Mouse (Mus musculus) left cerebral cortex, postnatal 25 days (tissue): ENCODE measurements around the gene Fam169b. TPM values are rescaled to one million over a fixed set of nuclear protein-coding genes. Genes with fewer than 3 reads are reported as not detected.

Experiments
- DNase-seq, 2 experiments: peaks; one replicate each; pipeline ENCODE4 v3.0.0; 2022; ENCODE audit warnings: low spot score in 2 of 2, mixed read lengths in 1 of 2
- intact Hi-C: fragments of 180-260 bp; cut with DNase I; formaldehyde crosslinking; loops from one replicate; pipeline ENCODE4 v1.15.1; 2025
- total RNA-seq, 2 experiments: library from RNA; stranded (reverse); gene quantifications; 2 replicates each; pipeline ENCODE4 v1.2.3; 2021

Gene Fam169b
- total RNA-seq = 1 to 10 TPM; 1.8 to 2.2 TPM

DNA sequence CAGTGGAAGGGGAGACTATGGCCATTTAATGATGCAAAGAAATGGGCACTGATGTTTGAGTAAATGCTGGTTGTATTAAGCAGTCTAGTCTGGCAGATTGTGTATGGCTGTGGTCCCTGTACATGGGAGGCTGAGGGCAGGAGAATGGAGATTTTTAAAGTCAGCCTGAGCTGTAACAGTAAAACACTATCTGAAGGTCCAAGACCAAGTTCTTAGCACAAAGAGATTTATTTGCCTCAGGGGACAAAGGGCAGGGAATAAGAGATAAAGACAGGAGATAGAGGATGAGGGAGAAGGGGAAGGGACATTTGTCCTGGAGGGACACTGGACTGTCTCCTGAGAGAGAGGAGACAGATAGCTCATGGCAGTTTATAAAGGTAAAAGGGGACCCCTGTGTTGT is at the start of gene Fam169b:
Gene Fam169b (plus strand): TSS at position 325 of the 400 bp plus-strand sequence.
- DNase-seq = no peak
- intact Hi-C loops = no loop called here

DNA sequence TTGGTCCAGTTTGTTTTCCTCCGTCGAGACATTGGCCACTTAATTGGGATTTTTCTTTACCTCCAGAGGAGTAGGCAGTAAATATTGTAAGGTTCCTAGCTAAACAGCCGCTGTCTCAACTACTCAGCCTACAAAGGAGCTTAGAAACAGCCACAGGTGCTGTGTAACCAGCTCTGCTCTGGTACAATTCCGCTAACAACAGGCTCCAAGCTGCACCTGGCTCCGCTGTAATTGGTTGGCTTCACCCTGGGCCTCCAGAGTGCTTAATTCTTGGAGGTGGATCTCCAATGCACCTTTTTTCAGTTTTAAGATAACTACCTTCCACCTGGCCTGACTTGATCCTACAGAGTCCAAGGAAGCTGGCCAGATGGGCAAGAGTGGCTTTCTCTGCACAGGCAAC is 49.6 kb upstream of the Fam169b start:
- intact Hi-C loops = loop anchor here (5.0 kb wide), 1 partner anchor 78 kb away; no protein-coding TSS in a partner anchor
- DNase-seq = no peak

DNA sequence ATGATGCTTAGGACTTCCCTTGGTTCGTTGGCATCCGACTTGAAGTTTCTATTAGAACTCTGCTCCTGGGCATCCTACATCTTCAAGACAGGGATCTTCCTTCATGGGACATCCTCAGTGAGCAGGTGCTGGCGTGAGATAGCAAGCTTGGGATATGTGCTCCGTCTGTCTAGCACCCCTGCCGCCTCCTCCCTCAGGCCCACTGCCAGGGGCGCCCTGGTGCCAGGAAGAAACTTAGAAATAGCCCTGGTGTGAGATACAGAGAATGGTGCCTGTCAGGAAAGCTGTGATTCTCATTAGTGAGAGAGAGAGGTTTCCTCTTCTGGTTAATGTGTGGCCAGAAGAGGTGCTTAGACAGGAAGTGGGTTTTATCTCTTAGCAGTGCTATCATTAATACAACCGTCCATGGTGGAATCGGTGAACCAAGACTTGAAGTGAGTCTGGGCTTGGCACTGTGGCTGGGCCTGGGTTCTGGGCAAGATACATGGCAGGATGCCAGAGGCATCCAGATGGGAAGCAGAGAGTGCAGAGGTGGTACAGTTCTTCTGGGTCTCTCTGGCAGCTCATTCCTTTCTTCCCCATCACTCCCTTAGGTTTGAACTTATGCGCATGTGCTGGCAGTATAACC is 48.1 kb upstream of the Fam169b start:
- intact Hi-C loops = no loop called here
- DNase-seq = peak in 1 of 2 experiments; percentile 59

DNA sequence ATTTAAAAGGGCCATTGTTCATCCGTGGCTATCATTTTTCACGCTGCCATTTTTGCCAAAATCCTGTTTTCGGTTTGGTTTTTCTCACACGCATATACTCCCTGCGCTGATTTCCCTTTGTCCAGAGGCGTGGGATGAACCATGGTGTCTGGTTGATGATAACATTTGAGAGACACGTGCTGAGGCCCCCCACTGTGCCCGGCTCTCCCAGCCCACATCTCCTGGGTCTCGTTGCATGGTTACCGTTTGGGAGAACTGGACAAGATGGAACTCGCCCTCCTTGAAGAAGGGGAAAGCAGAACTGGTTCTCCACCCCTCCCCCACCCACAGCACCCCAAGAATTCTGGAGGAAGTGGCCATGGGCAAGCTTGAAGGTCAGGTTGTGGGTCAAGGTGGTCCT is 46.6 kb upstream of the Fam169b start:
- intact Hi-C loops = no loop called here
- no peak for DNase-seq

DNA sequence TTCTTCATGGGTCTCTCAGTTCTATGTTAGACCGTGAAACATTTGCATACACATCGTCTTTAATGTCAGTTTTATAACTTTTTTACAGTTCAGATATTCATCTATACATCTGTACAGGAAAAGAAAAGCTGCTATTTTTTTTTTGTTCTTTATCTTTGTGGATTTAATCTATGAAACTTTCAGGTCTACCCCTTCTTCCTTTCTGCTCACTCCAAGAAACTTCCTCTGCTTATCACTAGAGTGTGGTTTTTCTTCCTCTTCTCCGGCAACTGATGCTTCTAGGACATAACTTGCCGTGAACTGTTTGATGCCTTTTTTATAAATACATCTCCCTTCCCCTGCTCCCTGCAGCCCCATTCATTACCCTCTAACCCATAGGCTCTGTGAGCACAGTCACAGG is 46.0 kb upstream of the Fam169b start:
- no peak for DNase-seq
- intact Hi-C loops = no loop called here

DNA sequence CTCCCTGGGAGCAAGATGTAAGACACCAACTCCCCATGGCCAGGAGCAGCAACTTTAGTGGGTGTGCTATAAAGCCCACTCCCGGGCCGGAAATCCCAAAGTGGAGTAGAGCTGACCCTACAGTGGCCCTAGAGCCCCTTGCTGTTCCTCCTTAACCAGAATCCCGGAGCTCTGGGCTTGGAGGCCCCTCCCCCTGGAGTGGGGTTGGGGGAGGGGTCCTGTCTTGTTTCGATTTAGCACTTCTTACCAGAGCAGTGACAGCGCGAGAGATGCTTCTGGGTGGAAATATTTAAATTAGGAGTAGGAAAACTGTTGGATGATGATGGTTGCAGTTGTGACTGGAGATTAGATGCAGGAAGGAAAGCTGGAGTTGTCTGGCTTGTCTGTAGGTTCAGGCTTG is 45.1 kb upstream of the Fam169b start:
- intact Hi-C loops = no loop called here

DNA sequence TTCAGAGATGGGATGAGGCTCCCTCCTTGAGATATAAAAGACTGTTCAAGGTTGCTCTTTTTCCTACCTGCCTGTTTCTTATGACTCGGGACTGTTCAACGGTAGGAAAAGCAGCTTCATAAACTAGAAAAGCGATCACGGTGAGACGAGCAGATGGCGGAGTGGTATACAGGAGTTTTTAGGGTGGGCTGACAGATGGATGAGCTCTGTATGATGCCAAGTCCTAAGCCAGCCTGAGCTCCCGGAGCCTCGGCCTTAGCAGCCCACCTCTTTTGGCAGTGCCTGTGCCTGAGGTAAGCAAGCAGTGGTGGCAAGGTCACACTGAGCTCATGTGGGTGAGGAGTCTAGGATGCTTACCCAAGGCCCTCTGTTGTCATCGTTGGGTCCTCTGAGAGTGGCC is 42.8 kb upstream of the Fam169b start:
- intact Hi-C loops = no loop called here
- no peak for DNase-seq

More for the DNA sequence above, 45.1 kb upstream of the Fam169b start:
- DNase-seq = no peak

DNA sequence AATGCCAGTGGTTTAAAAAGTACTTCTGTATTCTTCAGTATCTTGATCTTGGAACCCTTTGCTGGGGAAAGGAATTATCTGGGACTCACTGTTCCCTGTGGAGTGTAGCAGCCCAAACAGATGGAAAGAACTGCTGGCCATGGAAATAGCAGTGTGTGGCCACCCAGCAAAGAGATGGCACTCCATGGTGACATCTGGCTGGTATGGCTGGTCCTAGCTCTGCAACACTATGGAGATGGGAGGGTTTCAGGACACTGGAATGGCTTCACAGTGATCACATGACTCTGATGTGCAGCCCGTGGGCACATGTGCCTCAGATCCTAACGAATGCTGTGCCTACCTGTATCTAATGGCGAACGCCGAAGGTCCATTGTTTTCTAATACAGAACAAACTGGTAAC is 41.1 kb upstream of the Fam169b start:
- no peak for DNase-seq
- intact Hi-C loops = no loop called here

DNA sequence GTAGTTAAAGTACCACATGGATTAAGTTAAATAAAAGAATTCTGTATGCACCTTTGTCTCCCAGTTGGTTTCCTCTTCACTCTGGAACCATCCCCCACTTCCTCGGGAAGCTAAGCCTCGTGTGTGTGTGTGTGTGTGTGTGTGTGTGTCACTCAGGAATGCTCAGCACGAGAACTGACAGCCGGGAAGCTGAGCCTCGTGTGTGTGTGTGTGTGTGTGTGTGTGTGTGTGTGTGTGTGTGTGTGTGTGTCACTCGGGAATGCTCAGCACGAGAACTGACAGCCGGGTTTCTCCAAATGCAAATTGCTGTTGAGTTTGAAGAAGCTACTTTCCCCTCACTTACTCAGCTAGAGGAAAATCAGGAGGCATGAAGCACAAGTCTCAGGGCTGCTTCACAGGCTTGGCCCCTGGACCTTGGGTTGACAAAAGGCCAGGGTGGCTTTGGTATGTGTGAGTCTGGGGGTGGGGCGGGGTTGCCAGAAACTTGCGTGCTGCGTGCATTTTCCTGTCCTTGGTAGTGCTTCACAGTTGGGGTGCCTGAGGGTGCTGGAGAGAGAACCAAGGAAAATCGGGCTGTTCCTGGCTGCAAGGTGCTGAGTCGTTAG is 39.9 kb upstream of the Fam169b start:
- no peak for DNase-seq
- intact Hi-C loops = no loop called here

DNA sequence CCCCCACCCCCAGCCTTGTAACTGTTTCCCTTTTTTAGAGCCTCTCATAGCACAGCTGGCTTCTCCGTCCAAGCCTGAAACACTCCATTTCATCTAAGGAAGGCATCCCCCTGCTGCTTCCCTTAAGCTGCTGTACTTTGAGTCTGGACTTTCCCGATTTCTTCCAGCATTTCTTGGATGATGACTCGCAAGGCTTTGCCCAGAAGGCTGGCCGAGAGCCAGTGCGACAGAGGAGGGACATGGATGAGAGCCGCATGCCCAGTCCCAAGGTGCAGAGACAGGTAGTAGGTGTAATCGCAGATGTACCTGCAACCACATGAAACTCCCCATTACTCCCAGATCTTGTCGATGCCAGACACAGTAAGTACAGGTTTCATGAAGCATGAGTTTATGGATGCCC is 36.8 kb upstream of the Fam169b start:
- intact Hi-C loops = no loop called here
- peak in 1 of 2 experiments; percentile 16 for DNase-seq

DNA sequence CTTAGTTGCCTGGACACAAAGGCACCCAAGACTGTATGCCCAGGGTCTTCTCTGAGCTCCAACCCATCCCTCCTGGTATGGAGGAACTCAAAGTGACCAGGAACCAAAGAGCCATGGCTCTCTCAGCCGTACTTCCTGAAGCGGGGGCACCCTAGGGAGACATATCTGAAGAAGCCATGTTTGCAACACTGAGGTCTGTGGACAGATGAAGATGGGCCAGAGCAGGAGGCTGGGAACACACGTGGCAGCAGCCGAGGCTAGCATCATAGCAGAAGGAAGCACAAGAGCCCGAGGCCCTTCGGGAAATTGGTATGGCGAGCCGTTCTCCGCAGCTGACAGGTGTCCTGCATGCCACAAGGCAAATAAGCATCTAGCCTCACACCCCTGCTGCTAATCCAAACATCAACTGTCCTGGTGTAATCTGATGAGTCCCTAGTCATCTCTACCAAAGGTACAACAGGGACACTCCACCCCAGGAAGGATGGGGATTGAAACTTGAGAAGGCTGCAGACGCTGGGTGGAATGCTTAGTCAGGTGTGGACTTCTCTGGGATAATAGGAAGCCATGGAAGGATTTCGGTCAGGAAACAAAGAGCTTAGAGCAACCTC is 34.3 kb upstream of the Fam169b start:
- intact Hi-C loops = no loop called here
- no peak for DNase-seq

DNA sequence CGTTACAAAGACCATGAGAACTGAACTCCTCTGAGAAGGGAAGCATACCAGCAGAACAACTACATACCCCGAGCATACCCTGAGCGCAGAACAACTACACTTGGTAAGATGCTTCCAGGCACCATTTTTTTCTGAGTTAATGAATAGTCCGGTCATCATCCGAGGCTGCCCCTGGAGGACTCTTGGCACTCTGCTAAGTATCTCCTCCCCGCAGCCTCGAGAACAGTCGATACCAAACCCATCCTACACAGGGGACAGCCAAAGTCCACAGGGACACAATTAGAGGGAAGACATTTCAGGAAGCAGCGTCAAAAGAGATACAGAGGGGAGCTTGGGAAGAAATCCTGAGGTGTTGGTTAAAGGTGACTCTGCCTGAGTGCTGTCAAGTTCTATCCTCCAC is 32.4 kb upstream of the Fam169b start:
- DNase-seq = no peak
- intact Hi-C loops = no loop called here

DNA sequence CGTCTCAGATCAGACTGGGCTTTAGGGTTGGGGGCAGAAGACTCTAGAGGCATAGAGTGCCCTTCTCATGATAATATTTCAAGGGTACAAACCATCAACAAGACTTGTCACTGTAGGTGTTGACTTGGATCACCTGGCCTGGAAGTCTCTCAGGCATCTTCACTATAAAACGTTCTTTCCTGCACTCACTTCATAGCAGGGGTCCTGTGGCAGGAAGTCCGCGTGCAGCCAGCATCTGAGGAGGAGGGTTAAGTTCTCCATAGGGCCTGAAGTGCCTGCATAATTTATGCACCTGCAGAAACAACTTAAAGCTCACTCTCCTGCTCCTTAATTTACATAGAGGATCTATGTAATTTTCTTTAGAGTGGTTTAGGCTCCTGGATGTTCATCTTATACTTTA is 28.0 kb upstream of the Fam169b start:
- DNase-seq = no peak
- intact Hi-C loops = no loop called here

DNA sequence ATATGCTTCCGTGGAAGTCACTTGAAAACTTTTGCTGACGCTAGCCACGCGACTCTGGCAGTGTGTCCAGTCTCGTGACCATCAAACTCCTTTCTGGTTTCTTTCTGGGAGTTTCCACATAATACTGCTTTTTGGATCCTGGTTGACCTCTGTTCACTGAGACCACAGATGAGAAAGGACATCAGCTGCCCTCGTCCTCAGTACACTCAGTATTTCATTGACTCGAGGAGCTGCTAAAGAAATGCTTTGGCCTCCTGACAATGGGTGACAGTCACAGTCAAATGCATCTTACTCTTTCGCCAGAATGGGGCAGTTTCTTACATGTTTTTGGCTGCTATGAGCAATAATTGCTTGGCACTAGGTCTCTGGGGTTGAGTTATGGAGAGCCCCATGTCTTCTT is 27.4 kb upstream of the Fam169b start:
- DNase-seq = no peak
- intact Hi-C loops = no loop called here

DNA sequence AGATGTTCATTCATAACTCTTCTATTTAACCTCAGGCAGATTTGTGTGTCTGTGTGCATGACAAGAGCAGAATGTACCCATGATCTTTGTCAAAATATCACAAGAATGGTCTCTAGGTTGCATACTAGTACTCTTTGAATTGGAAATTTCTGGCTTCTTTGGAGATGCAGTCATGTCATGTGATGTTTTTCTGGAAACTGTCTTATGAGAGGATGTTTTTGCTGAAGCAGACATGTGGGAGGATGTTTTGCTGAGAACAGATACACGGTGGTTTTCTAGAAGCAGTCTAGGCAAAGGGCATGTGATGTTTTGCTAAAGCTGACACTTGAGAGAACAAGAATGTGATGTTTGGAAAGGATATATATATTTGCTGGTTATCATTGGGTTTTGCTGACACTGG is 23.2 kb upstream of the Fam169b start:
- DNase-seq = no peak
- intact Hi-C loops = no loop called here

DNA sequence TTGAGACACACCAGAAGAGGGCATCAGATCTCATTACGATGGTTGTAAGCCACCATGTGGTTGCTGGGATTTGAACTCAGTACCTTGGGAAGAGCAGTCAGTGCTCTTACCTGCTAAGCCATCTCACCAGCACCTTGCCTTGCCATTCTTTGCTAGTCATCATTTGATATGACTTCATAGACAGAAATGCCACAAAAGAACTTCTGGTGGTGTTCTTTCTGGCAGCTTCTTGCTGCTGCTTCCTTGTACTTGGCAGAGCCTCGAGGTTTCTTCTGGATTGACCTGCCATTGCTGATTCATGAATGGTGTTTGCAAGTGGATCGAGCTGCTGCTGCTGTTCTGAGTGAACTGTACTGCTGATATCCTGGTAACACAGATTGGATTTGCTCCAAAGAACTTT is 22.7 kb upstream of the Fam169b start:
- intact Hi-C loops = no loop called here
- DNase-seq = no peak

DNA sequence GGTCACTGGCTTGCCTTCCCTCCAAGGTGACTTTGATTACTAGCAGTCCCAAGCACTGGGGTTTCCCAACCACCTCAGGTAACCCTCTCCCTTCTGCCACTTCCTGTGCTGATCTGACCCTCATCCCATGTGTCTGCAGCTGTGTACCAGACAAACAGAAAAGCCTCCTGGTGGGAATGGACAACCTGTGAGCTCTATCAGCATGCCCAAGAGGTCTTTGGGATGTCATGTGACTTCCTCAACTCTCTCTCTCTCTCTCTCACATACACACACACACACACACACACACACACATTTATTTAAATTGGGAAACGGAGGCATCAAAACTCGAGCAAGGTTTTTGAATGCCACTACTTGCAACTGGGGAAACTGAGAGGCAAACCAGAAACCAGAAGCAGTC is 15.9 kb upstream of the Fam169b start:
- no peak for DNase-seq
- intact Hi-C loops = no loop called here

DNA sequence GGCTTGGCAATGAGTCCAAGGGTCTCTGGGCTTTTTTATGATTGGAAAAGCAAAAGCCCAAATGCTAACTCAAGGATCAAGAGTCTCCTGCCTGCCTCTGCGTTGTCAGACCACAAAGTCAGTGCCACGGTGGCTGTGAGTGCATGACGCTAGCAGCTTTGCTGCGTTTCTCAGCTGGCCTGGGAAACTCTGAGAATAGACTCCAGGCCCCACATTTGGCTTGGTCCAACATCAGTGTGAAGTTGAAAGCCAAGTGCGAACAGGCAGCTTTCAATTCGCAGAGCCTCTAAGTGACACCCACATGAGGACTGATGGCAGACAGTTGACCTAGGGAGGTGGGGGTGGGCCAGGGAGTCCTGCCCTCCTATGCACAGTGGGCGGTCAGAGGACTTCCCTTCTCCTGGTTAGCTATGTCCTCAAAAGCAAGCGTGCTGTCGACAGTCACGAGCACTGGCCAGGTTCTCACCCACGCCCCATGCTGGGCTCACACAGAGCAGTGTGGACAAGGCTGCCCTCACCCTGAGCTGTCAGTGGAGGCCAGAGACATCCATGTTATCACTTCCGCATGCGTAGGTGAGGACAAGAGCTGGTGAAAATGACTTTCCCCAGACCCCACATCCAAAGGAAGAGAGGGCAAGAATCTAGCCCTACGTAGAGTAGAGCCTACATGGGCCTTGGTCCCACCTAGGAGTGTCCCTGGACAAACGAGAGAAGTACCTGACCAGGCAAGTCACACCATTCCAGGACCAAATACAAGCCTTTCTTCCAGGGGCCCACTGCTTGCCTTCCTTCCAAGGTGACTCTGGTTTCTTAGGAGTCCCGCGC is 15.1 kb upstream of the Fam169b start:
- DNase-seq = no peak
- intact Hi-C loops = no loop called here

DNA sequence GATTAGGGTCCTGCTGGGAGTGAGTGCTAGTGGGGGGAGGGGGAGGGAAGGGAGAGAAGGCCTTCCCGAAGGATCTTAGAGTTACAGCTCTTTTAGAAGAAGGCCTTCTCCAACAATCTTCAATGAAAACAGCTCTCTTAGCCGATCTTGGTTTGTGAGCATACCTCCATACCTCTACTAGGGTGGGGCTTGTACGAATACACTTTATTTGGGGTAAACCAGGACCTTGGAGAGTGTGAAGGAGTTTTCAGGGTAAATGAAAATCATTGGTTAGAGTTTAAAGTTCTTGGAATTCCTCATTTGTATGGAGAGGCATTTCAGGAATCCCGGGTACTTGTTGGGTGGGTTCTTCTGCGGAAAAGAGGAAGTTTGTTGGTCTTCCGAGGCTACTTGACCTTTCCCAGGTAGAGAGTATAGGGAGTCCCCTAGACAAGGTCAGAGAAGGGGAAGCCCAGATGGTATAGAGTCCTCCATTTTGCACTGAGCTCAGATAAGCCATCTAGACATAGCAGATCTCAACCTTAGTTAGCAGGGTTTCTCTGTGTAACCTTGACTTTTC is 14.0 kb upstream of the Fam169b start:
- DNase-seq = no peak
- intact Hi-C loops = no loop called here

DNA sequence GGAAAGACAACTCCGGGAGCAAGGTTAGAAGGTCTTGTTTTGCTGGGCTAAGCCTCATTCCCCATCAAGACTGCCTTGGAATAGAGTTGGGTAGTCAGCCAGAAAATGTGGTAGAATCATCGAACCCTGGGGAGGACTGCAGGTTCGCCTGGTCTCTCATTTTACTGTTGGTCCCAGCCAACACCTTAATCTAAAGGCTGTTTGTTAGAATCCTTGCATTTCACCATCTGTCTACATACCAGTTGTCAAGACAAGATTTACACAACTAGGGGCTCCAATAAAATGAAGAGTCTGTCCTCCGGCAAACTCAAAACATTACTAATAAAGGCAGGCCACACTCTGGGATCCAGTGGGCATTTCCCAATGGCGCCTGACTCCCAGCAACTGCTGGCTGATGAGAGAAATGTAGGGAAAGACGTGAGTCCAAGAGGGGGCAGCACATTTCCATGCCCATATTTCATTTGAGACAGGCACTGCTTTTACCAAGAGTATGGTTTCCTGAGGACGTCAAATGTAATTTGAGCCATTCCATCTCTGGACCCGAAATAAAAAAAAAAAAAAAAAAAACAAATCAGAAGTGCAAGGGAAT is 10.9 kb upstream of the Fam169b start:
- intact Hi-C loops = no loop called here
- no peak for DNase-seq
